Mouse (Mus musculus): ENCODE data around the gene Neurog1. TPM values are rescaled to one million over a fixed set of nuclear protein-coding genes. Genes with fewer than 3 reads are reported as not detected.

Neurog1 gene
- polyA plus RNA-seq, 2 experiments: not detected

GRCm38 (mm10) chr13:56208225-56209066 lies 43.5 kb downstream of the Neurog1 start:
- no peak overlapping the region for H3K27ac ChIP-seq
- 10% methylated on average over 35 of the region's 35 CpGs for WGBS (ENCODE audit: insufficient replicate concordance)

More at GRCm38 (mm10) chr13:56208225-56209066, 43.5 kb downstream of the Neurog1 start:
- ATAC-seq (ENCODE audit: insufficient read depth): no peak
- Histone ChIP-seq H3K4me1 (replicated peaks; ENCODE audit: control insufficient read depth in 2 of 2, insufficient read depth in 2 of 2, low read length in 1 of 2) (no peaks in the 10 kb centered on the region), H3K9me3 (ENCODE audit: control insufficient read depth, low read length) (no peaks in the 10 kb centered on the region), H3K4me3 (ENCODE audit: insufficient read depth in 1 of 2, low read depth in 2 of 2, low read length in 2 of 2) (no peak overlapping the region), H3K4me2 (ENCODE audit: low read depth) (no peak overlapping the region), H3K36me3 (replicated peaks; ENCODE audit: control insufficient read depth, insufficient read depth, low read depth) (no peaks in the 10 kb centered on the region), H3K9ac (replicated peaks) (no peak overlapping the region), H3K27me3 (ENCODE audit: control insufficient read depth, insufficient read depth, low read length) (no peaks in the 10 kb centered on the region)
- TF ChIP-seq CTCF (IDR thresholded peaks at IDR 0.05; ENCODE audit: low read depth) (no peak), EP300 (IDR thresholded peaks at IDR 0.05; ENCODE audit: low read depth) (no peak)
- DNase-seq (ENCODE audit: low read depth in 3 of 3, low spot score in 3 of 3): no peak

Other genes with a start within 250 kb of the Neurog1 start
- gene H2afy, start 115.8 kb downstream of the Neurog1 start, polyA plus RNA-seq (2012; rRNA removed): 45.0 and 68.7 TPM in 2 replicates
- 78.8 and 79.0 TPM in 2 replicates for gene H2afy, start 115.8 kb downstream of the Neurog1 start, polyA plus RNA-seq (2014; fragmentation: Nextera tagmentation; extraction: Ambion mirVana)
- 3.2 and 3.9 TPM in 2 replicates for gene Tifab, start 73.3 kb downstream of the Neurog1 start, polyA plus RNA-seq (2012; rRNA removed)
- 1.7 and 3.0 TPM in 2 replicates for gene Tifab, start 73.3 kb downstream of the Neurog1 start, polyA plus RNA-seq (2014; fragmentation: Nextera tagmentation; extraction: Ambion mirVana)
- gene Cxcl14, start 44.4 kb upstream of the Neurog1 start, polyA plus RNA-seq (2012; rRNA removed): 0.10 and 0.20 TPM in 2 replicates
- gene Cxcl14, start 44.4 kb upstream of the Neurog1 start, polyA plus RNA-seq (2014; fragmentation: Nextera tagmentation; extraction: Ambion mirVana): not detected in 2 replicates
- not detected in 2 replicates for gene Gm3045, start 174.4 kb upstream of the Neurog1 start, polyA plus RNA-seq (2012; rRNA removed)
- not detected in 2 replicates for gene Gm3045, start 174.4 kb upstream of the Neurog1 start, polyA plus RNA-seq (2014; fragmentation: Nextera tagmentation; extraction: Ambion mirVana)
- gene Slc25a48, start 186.2 kb upstream of the Neurog1 start, polyA plus RNA-seq (2012; rRNA removed): 0.67 and 0.74 TPM in 2 replicates
- 0.63 and 0.81 TPM in 2 replicates for gene Slc25a48, start 186.2 kb upstream of the Neurog1 start, polyA plus RNA-seq (2014; fragmentation: Nextera tagmentation; extraction: Ambion mirVana)
- not detected in 2 replicates for gene Il9, start 230.1 kb upstream of the Neurog1 start, polyA plus RNA-seq (2012; rRNA removed)
- gene Il9, start 230.1 kb upstream of the Neurog1 start, polyA plus RNA-seq (2014; fragmentation: Nextera tagmentation; extraction: Ambion mirVana): not detected in 2 replicates

Data from liver, embryonic 14.5 days (tissue).